Mouse (Mus musculus) kidney, adult 2 months (tissue): ENCODE measurements at regions not wholly inside any gene's neighbourhood (a gene's known extent, or its start where the extent isn't known, plus 50 kb on each side); places are given as distances from the start of the nearest gene placed in this dataset.

Experiments
- DNase-seq: peaks from one replicate; pipeline ENCODE4 v3.0.0; 2021
- H3K27ac ChIP-seq: fragments of 200-500 bp; 2 replicates; pipeline ENCODE4 v1.5.1; 2012; ENCODE audit warnings: low read depth, low read length, control low read depth, inconsistent platforms; ENCODE audit not compliant: insufficient read depth
- H3K27me3 ChIP-seq: fragments of 200-500 bp; replicated peaks from 2 replicates; pipeline ENCODE4 v1.6.1; 2012; ENCODE audit warnings: mild to moderate bottlenecking, moderate library complexity, low read length, inconsistent platforms; ENCODE audit not compliant: control insufficient read depth, insufficient read depth
- H3K36me3 ChIP-seq: fragments of 200-500 bp; 2 replicates; pipeline ENCODE4 v1.6.1; 2012; ENCODE audit warnings: mild to moderate bottlenecking, moderate library complexity, low read length, inconsistent platforms; ENCODE audit not compliant: control insufficient read depth, insufficient read depth
- H3K4me1 ChIP-seq: fragments of 200-500 bp; 2 replicates; pipeline ENCODE4 v1.6.1; 2011; ENCODE audit warnings: low read length; ENCODE audit not compliant: control insufficient read depth, insufficient read depth
- H3K4me3 ChIP-seq: fragments of 200-500 bp; 2 replicates; pipeline ENCODE4 v1.5.1; 2011; ENCODE audit warnings: mild to moderate bottlenecking, low read depth, low read length, control low read depth; ENCODE audit not compliant: insufficient read depth
- CTCF ChIP-seq: fragments of 200-500 bp; conservative IDR thresholded peaks from 2 replicates; pipeline ENCODE4 v1.5.1; 2011; ENCODE audit warnings: low read depth, mild to moderate bottlenecking, control low read depth, low read length, moderate library complexity, mixed read lengths; ENCODE audit not compliant: insufficient read depth, insufficient read length
- POLR2A ChIP-seq: fragments of 200-500 bp; IDR thresholded peaks from one replicate; pipeline ENCODE4 v1.6.1; 2011; ENCODE audit warnings: low read depth, low read length, control low read depth
- WGBS: fragments of 180-500 bp; shearing (Covaris S2); methylation state at CpG from one replicate; pipeline ENCODE4 v1.1.7; 2018; 5-methylcytosine and 5-hydroxymethylcytosine counted together

DNA sequence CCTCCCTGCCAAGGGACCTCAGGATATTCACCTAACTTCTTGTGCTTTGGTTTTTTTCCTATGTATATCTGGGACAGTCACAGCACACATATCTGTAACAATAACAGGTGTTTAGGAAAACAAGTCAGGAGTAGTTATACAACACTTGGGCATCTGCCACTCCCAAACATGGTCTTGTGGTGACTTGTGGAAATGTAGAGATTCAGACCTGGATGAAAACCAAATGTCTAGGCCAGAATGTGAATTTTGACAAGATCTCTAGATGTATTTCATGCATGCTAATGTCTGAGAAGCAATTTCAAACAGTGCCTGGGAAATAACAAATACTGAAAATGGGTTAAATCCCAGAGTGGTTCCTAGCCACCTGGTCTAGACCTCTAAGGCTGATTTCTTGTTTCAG, 722.6 kb upstream of the 4930444P10Rik start:
- no peaks in the 10 kb centered on the region for H3K36me3 ChIP-seq
- no peaks in the 10 kb centered on the region for H3K27me3 ChIP-seq
- no peaks in the 10 kb centered on the region for H3K4me1 ChIP-seq
- TF ChIP-seq CTCF (no peak), POLR2A (no peak)
- no peak overlapping the region for H3K27ac ChIP-seq
- H3K4me3 ChIP-seq = no peak overlapping the region
- no peak for DNase-seq

DNA sequence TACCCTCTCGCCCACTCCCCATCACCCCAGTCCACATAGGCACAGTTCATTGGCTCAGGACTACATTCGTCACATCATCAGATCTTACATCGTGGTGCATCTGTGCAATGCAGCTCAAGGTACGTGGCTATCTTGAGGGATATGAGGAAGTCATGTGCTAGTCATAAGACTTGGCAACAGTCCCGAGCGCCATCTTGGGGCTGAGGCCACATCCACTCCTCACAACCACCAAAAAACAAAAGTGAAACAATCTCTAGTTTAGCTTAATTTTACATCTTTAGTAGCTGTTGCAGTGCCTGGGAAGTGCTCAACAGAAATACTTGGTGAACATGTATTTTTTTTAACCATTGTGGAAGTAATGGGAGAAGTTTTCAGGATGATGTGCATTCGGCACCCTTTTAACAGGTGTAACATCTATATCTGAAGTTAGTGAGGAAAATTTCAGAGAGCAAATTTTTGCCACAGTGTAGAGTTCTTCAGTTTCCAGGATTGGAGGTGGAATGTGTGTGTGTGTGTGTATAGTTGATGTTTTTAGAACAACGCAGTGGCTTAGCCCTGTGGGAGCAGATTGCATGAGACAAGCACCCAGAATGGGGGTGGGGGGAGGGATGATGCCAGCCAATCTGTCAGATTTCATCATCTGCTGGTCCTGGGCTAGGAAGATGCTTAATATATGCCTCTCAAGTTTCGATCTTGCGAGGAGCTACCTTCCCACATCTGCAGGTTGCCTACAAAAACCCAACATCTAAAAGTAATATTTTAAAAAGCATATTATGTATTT, 716.4 kb upstream of the 4930444P10Rik start:
- Histone ChIP-seq H3K4me1 (no peaks in the 10 kb centered on the region), H3K27me3 (no peaks in the 10 kb centered on the region), H3K27ac (no peak overlapping the region), H3K4me3 (no peak overlapping the region), H3K36me3 (no peaks in the 10 kb centered on the region)
- WGBS = 89% methylated on average over 10 of the region's 10 CpGs
- no peak for DNase-seq
- no peak for TF ChIP-seq POLR2A

DNA sequence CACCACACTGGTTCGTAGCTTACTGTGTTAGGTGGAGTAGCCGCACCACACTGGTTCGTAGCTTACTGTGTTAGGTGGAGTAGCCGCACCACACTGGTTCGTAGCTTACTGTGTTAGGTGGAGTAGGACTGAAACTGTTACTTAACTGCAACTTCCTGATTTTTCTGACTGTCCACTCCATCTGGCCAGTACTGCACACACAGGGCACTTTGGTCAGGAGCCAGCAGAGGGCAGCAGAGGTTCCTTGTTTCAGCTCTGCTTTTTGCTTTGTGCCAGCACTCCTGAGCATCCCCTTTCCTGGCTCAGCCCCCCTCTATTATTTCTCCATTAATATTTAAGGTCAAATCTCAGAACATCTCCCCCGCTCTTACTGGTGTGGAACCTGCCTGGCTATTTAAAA, 705.2 kb upstream of the 4930444P10Rik start:
- Histone ChIP-seq H3K27ac (no peak overlapping the region), H3K4me1 (no peaks in the 10 kb centered on the region), H3K27me3 (no peaks in the 10 kb centered on the region), H3K36me3 (no peaks in the 10 kb centered on the region), H3K4me3 (no peak overlapping the region)
- peak; percentile 75 for DNase-seq
- WGBS = 68% methylated on average over 6 of the region's 6 CpGs
- TF ChIP-seq POLR2A (no peak), CTCF (peak; percentile 77)

DNA sequence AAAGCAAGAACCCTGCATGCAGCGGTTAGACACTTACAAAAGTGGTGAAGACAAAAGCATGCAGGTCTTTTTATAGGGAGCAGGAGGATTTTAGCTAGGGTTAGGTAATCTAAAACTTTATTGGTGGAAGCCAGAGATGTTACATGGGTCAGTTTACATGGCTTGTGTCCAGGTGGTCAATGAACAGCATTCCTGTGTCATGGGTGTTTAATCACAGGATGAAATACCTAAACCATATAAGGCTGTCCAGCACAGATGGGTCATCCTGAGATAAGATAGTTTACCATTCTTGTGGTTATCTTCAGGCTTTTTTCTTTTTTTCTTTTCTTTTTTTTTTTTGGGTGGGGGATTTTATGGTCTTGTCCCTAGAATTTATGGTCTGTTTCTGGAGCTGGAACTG, 703.3 kb upstream of the 4930444P10Rik start:
- Histone ChIP-seq H3K36me3 (no peaks in the 10 kb centered on the region), H3K4me1 (no peaks in the 10 kb centered on the region), H3K27ac (no peak overlapping the region), H3K27me3 (no peaks in the 10 kb centered on the region), H3K4me3 (no peak overlapping the region)
- peak; percentile 15 for DNase-seq
- 60% methylated on average over 1 of the region's 1 CpGs for WGBS
- TF ChIP-seq POLR2A (no peak), CTCF (no peak)

DNA sequence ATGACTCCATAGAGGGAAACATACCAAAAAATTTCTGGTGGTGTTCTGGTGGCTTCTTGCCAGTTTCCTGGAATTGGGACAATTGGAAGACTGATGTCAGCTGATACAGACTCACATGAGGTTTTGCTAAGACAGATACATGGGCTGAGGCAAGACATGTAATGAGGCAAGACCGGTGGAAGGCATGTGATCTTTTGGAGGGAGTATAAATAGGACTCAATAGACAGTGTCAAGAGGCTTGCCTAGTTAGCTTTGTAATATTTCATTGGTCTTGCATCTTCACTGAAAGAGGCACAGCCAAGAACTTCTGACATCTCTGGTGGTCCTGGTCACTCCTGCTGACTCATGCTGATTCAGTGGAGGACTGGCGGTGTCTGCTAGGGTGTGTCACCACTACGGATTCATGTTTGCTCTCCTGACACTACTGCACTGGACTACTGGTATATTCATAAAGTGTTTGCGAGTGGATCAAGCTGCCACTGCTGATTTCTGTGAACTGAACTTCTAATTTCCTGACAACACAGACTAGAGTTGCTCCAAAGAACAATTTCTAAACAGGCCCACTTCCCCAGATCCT, 697.7 kb upstream of the 4930444P10Rik start:
- Histone ChIP-seq H3K4me3 (no peak overlapping the region), H3K4me1 (no peaks in the 10 kb centered on the region), H3K27ac (no peak overlapping the region), H3K36me3 (no peaks in the 10 kb centered on the region), H3K27me3 (no peaks in the 10 kb centered on the region)
- 88% methylated on average over 4 of the region's 4 CpGs for WGBS
- TF ChIP-seq POLR2A = no peak
- no peak for TF ChIP-seq CTCF
- DNase-seq = no peak

DNA sequence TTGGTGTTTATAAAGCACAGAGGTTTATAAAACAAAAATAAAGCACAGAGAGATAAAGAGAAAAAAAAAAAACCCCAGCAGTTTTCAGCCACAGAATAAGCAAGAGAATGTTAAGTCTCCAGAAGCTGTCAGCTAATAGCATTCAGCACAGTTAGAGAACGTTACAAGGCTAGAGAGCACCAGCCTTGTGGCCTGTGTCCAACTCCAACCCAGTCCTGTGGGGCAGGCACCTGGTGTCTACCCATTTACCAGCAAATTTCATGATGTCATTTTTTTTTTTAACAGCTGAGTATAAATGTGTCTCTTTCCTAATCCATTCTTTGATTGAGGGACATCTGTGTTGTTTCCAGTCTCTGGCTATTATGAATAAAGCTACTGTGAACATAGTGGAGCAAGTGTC, 686.7 kb upstream of the 4930444P10Rik start:
- no peak for DNase-seq
- H3K4me3 ChIP-seq = no peak overlapping the region
- H3K36me3 ChIP-seq = no peaks in the 10 kb centered on the region
- H3K27me3 ChIP-seq = no peaks in the 10 kb centered on the region
- H3K27ac ChIP-seq = no peak overlapping the region
- H3K4me1 ChIP-seq = no peaks in the 10 kb centered on the region
- TF ChIP-seq POLR2A (no peak), CTCF (no peak)
- 40% methylated on average over 1 of the region's 1 CpGs for WGBS

DNA sequence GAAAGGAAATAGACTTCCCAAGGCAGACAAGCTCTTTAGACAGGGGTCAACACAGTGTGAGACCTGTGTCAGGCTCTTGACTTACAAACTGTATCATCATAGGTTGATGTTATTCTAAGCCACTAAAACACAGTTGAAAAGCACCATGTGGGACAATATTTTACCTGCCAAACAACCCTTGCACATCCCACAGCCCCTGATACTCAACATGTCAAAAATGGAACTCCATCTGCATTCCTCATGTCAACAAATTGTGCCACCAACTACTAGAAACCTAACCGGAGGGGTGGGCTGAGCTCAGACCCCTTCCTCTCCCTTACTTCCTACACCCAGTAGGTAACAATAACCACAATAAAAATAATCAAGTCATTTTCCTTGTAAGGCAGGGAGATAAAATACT, 667.8 kb upstream of the 4930444P10Rik start:
- DNase-seq = no peak
- H3K36me3 ChIP-seq = no peaks in the 10 kb centered on the region
- no peak overlapping the region for H3K4me3 ChIP-seq
- WGBS = 84% methylated on average over 1 of the region's 1 CpGs
- H3K27ac ChIP-seq = no peak overlapping the region
- no peaks in the 10 kb centered on the region for H3K27me3 ChIP-seq
- TF ChIP-seq POLR2A (no peak), CTCF (no peak)
- no peaks in the 10 kb centered on the region for H3K4me1 ChIP-seq
